Mouse (Mus musculus) stomach, embryonic 14.5 days (tissue): ENCODE results near the gene Pla2g16. TPM values are rescaled to one million over a fixed set of nuclear protein-coding genes. Genes with fewer than 3 reads are reported as not detected.

ENCODE experiments used
- ATAC-seq: fragments of 200-750 bp; cut with Nextera tagmentation; 2 replicates; pipeline ENCODE4 v1.8.0; 2017; ENCODE audit warnings: low read depth, moderate TSS enrichment; ENCODE audit not compliant: insufficient number of reproducible peaks, insufficient read depth, low FRiP score
- H3K27ac ChIP-seq: fragments of 300-500 bp; sonication (generic); 2 replicates; pipeline ENCODE4 v1.5.1; 2014; ENCODE audit warnings: mild to moderate bottlenecking, low read length, moderate library complexity, mixed read lengths
- H3K27me3 ChIP-seq: fragments of 300-500 bp; sonication (generic); 2 replicates; pipeline ENCODE4 v1.6.1; 2014; ENCODE audit warnings: low read length, control low read depth, mixed read lengths; ENCODE audit not compliant: control insufficient read depth, insufficient read depth
- H3K36me3 ChIP-seq: fragments of 300-500 bp; sonication (generic); 2 replicates; pipeline ENCODE4 v1.6.1; 2014; ENCODE audit warnings: mild to moderate bottlenecking, control low read depth, low read length, moderate library complexity, mixed read lengths; ENCODE audit not compliant: control insufficient read depth, insufficient read depth
- H3K4me1 ChIP-seq: fragments of 300-500 bp; sonication (generic); 2 replicates; pipeline ENCODE4 v1.6.1; 2014; ENCODE audit warnings: low read length, control low read depth, mixed read lengths; ENCODE audit not compliant: control insufficient read depth, insufficient read depth
- H3K4me2 ChIP-seq: fragments of 300-500 bp; sonication (generic); replicated peaks from 2 replicates; pipeline ENCODE4 v1.6.1; 2014; ENCODE audit warnings: low read depth, low read length, control low read depth
- H3K4me3 ChIP-seq: fragments of 300-500 bp; sonication (generic); 2 replicates; pipeline ENCODE4 v1.5.1; 2014; ENCODE audit warnings: low read depth, low read length, control low read depth
- H3K9ac ChIP-seq: fragments of 300-500 bp; sonication (generic); replicated peaks from 2 replicates; pipeline ENCODE4 v1.6.1; 2014; ENCODE audit warnings: low read depth, mild to moderate bottlenecking, control low read depth, low read length, moderate library complexity, mixed read lengths
- H3K9me3 ChIP-seq: fragments of 300-500 bp; sonication (generic); 2 replicates; pipeline ENCODE4 v1.6.1; 2016; ENCODE audit warnings: low read depth, low read length, control low read depth; ENCODE audit not compliant: control insufficient read depth
- WGBS: fragments of 180-500 bp; shearing (Covaris S2); extraction: QIAGEN DNeasy Blood & Tissue Kit; methylation state at CpG from one replicate; pipeline ENCODE4 v1.1.7; 2014; 5-methylcytosine and 5-hydroxymethylcytosine counted together
- polyA plus RNA-seq: library from polyadenylated mRNA; unstranded; fragments of >200 nt; fragmentation: Nextera tagmentation; extraction: Ambion mirVana; gene quantifications from 2 replicates; pipeline ENCODE4 v1.2.1, GENCODE M21; 2014

Pla2g16 gene
- polyA plus RNA-seq, 1 experiment from 2014 or later, result 8.1 TPM

GRCm38 (mm10) chr19:7606801-7607689 is 49.8 kb downstream of the Pla2g16 start, which contains the start of gene Lgals12:
Gene Lgals12, minus strand, starts transcription at chr19:7607193.
- no peak within 1 kb of the TSS; the same call in 1 of the 2 replicates for H3K9ac ChIP-seq

GRCm38 (mm10) chr19:7607690-7608201 is 50.5 kb downstream of the Pla2g16 start:
- Histone ChIP-seq H3K27me3 (no peaks in the 10 kb centered on the region), H3K9me3 (no peaks in the 10 kb centered on the region), H3K4me1 (peaks cover 21% of the 10 kb centered on the region), H3K9ac (no peak overlapping the region), H3K4me2 (no peak overlapping the region), H3K27ac (peak overlapping the region; percentile 85), H3K36me3 (no peaks in the 10 kb centered on the region), H3K4me3 (no peak overlapping the region)
- ATAC-seq, result peak; percentile 64
- 73% methylated on average over 7 of the region's 7 CpGs for WGBS

More at GRCm38 (mm10) chr19:7606801-7607689, 49.8 kb downstream of the Pla2g16 start, which contains the start of gene Lgals12:
- Histone ChIP-seq H3K4me2 (peak within 1 kb of the TSS; percentile 57), H3K36me3 (no peaks in the 10 kb centered on the region), H3K27me3 (no peaks in the 10 kb centered on the region), H3K9me3 (no peaks in the 10 kb centered on the region), H3K27ac (peak within 1 kb of the TSS; percentile 85), H3K4me3 (peak within 1 kb of the TSS; percentile 22), H3K4me1 (peaks cover 21% of the 10 kb centered on the region)
- peak; percentile 15; the same call in 1 of the 2 replicates for ATAC-seq
- 7% methylated on average over 15 of the region's 15 CpGs for WGBS

GRCm38 (mm10) chr19:7611942-7612757 is 54.9 kb downstream of the Pla2g16 start, which contains the start of gene Hrasls5:
Gene Hrasls5, plus strand, starts transcription at chr19:7612541.
- no peak within 1 kb of the TSS for H3K27ac ChIP-seq

GRCm38 (mm10) chr19:7613151-7613550 is 55.9 kb downstream of the Pla2g16 start:
- H3K27me3 ChIP-seq, result no peaks in the 10 kb centered on the region
- no peaks in the 10 kb centered on the region for H3K9me3 ChIP-seq
- no peak overlapping the region for H3K4me2 ChIP-seq
- no peak overlapping the region for H3K4me3 ChIP-seq
- peaks cover 5% of the 10 kb centered on the region; the same call in 1 of the 2 replicates for H3K4me1 ChIP-seq
- H3K36me3 ChIP-seq, result no peaks in the 10 kb centered on the region
- H3K27ac ChIP-seq, result no peak overlapping the region
- WGBS, result 86% methylated on average over 7 of the region's 7 CpGs
- H3K9ac ChIP-seq, result no peak overlapping the region
- no peak for ATAC-seq

More at GRCm38 (mm10) chr19:7611942-7612757, 54.9 kb downstream of the Pla2g16 start, which contains the start of gene Hrasls5:
- WGBS, result 2% methylated on average over 54 of the region's 54 CpGs
- no peaks in the 10 kb centered on the region for H3K27me3 ChIP-seq
- no peaks in the 10 kb centered on the region for H3K36me3 ChIP-seq
- H3K9me3 ChIP-seq, result no peaks in the 10 kb centered on the region
- peak within 1 kb of the TSS; percentile 14; the same call in 1 of the 2 replicates for H3K9ac ChIP-seq
- peak within 1 kb of the TSS; percentile 40 for H3K4me3 ChIP-seq
- ATAC-seq, result peak; percentile 48; the same call in 1 of the 2 replicates
- H3K4me1 ChIP-seq, result peaks cover 9% of the 10 kb centered on the region; the same call in 1 of the 2 replicates
- peak within 1 kb of the TSS; percentile 90 for H3K4me2 ChIP-seq

GRCm38 (mm10) chr19:7616231-7616930 is 59.1 kb downstream of the Pla2g16 start:
- WGBS, result 75% methylated on average over 5 of the region's 5 CpGs
- no peak for ATAC-seq
- peaks cover 5% of the 10 kb centered on the region; the same call in 1 of the 2 replicates for H3K4me1 ChIP-seq
- no peak overlapping the region for H3K4me2 ChIP-seq
- H3K36me3 ChIP-seq, result no peaks in the 10 kb centered on the region
- H3K9ac ChIP-seq, result no peak overlapping the region
- no peak overlapping the region for H3K4me3 ChIP-seq
- no peak overlapping the region for H3K27ac ChIP-seq
- no peaks in the 10 kb centered on the region for H3K9me3 ChIP-seq
- no peaks in the 10 kb centered on the region for H3K27me3 ChIP-seq

GRCm38 (mm10) chr19:7617085-7617484 is 59.8 kb downstream of the Pla2g16 start:
- no peaks in the 10 kb centered on the region for H3K36me3 ChIP-seq
- H3K4me2 ChIP-seq, result no peak overlapping the region
- ATAC-seq, result no peak
- WGBS, result 62% methylated on average over 3 of the region's 3 CpGs
- H3K4me3 ChIP-seq, result no peak overlapping the region
- no peak overlapping the region for H3K27ac ChIP-seq
- no peaks in the 10 kb centered on the region for H3K4me1 ChIP-seq
- H3K9me3 ChIP-seq, result no peaks in the 10 kb centered on the region
- no peaks in the 10 kb centered on the region for H3K27me3 ChIP-seq
- H3K9ac ChIP-seq, result no peak overlapping the region

- Histone ChIP-seq H3K9me3 (no peaks in the 10 kb centered on the region), H3K4me1 (no peaks in the 10 kb centered on the region), H3K36me3 (no peaks in the 10 kb centered on the region), H3K9ac (no peak overlapping the region), H3K4me2 (no peak overlapping the region), H3K27ac (no peak overlapping the region), H3K4me3 (no peak overlapping the region), H3K27me3 (no peaks in the 10 kb centered on the region)
- 0 out of 2 replicates have a peak, but pooled peaks have one; percentile 23 for ATAC-seq
- 38% methylated on average over 7 of the region's 7 CpGs for WGBS
Observed at GRCm38 (mm10) chr19:7617696-7618095, 60.4 kb downstream of the Pla2g16 start.
